Mouse (Mus musculus) monocyte, adult 5-6 weeks (primary cell): Measurements from ENCODE around the gene Tril. TPM values are rescaled to one million over a fixed set of nuclear protein-coding genes. Genes with fewer than 3 reads are reported as not detected.

Experiments
- ATAC-seq: fragments of 153-309, 156-312 bp; replicated peaks from 2 replicates; pipeline ENCODE4 v1.8.0; 2017; ENCODE audit warnings: mild to moderate bottlenecking; ENCODE audit not compliant: low TSS enrichment, insufficient number of reproducible peaks, severe bottlenecking, poor library complexity, low FRiP score
- total RNA-seq: library from RNA; stranded (forward); fragments of 200-1000, 200-491, 200-594 nt; gene quantifications from 3 replicates; pipeline ENCODE4 v1.2.3, GENCODE M21; 2017

Tril gene
- total RNA-seq, 1 experiment from 2014 or later, result not detected

GRCm38 (mm10) chr6:53808801-53809200 is 11.8 kb downstream of the Tril start:
- ATAC-seq, result no peak

- ATAC-seq, result no peak
Measured at GRCm38 (mm10) chr6:53807185-53807584, 13.4 kb downstream of the Tril start.

GRCm38 (mm10) chr6:53806591-53807023 is 14.0 kb downstream of the Tril start:
- ATAC-seq, result no peak

DNA sequence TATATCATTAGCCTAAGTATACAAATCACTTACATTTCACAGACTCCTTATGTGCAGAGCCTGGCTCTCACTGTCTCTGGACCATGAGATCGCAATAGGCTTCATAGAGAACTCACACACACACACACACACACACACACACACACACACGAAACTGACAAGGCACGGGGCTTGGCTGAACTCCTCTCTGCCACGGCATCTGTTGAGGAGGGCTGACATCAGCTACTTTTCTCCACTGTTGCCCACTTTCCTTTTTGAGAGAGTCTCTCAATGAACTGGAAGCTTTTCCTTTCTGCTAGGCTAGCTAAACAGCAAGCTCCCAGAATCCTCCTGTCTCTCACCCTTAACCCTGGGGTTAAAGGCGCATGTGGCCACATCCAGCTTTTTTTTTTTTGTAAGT is 14.6 kb downstream of the Tril start:
- ATAC-seq, result no peak

GRCm38 (mm10) chr6:53804145-53804544 is 16.5 kb downstream of the Tril start:
- ATAC-seq, result no peak

DNA sequence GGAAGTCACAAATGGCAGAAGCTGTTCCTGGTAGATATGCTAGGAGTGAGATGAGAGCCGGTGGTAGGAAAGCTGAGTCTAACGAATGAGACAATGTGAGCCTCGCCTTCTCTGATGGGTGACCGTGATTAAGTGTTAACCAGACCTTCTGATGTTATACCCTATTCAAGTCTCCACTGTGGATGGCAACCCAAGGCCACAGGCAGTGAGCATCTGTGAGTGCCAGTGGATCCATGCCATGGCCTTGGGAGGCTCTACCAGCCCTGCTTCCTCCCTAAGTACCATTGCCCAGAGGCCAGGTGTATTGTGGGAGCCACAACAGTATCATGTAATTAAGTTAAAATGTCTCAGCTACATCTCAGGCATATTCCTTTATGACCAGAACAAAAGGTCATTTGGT is 17.1 kb downstream of the Tril start:
- no peak for ATAC-seq

GRCm38 (mm10) chr6:53801893-53802286 is 18.7 kb downstream of the Tril start:
- no peak for ATAC-seq

DNA sequence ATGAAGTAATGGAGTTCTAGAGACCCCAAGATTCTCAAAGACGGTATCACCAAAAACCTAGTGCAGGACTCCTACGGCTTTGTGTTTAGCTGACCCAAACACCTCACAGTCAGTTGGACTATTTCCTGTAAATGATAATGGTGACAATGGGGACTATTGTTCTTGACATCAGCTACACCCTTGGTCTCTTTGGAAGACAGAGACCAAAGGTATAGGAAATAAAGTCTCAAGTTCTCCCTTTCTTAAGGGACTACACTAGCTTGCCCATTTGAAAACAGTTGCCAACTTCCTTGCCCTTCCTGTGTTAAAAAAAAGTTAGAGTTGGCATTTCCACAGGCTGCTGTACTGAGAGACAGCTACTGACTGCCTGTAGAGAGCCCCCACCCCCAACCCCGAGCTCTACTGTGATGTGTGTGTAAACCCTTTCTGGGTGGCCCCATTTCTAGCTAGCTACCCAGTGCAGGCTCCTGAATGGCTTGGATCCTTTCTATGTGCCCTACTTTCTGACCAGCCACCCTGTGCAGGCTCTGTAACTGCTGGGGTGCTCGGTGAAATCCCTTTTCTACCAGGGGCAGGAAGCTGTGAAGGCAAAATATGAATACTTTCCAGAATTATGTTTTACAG is 19.2 kb downstream of the Tril start:
- no peak for ATAC-seq

DNA sequence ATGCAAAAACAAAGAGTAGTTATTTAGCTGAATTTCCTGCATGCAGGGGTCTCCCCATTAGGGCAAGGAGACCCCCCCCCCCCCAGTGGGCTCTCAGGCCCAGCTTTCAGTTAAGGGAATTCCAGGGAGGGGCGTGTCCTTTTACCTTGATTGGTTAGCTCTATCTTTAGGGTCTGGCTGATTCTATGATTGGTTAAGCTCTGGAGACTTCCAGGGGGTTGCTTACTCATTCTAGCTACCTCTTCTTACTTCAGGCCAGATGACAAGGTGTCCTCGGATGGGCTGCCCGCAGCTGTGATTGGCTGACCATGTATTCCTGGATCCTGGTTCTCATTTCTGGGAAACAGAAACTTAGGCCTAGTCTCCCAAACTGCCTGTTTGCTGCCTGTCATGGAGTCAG is 21.8 kb downstream of the Tril start:
- ATAC-seq, result no peak

DNA sequence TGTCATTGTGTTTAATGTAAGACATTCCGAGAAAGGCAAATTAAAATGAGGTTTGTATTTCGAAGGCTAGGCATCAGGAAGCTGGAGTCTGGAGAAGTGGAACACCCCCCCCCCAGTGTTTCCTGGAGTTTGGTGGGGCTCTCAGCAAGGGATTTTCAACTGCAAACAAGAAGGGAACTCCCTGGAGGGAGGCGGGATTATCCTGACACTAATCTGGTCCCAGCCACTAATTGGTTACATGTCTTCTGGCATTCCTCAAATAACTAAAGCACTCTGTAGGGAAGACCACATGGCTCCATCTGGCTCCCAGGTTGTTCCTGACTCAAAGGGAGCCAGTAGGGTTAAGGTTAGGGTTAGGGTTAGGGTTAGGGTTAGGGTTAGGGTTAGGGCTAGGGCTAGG is 23.8 kb downstream of the Tril start:
- no peak for ATAC-seq

DNA sequence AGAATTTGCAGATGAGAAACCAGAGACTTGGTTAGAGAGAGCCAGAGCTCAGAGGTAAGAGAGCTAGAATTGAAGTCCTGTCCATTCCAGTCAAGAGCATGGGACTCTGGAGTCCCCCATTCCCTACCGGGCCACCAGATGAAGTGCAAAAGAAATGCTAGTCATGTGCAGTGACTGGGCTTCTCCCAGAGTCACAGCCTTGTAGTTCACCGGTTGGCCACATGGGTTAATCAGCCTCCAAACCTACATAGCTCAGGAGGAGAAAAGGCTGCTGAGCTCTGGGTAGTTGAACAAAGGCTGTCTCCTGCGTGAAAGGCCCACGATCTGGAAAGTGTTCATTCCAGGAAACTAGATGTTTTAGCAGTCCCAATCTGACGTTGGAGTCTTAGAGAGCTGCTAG is 24.8 kb downstream of the Tril start:
- no peak for ATAC-seq

DNA sequence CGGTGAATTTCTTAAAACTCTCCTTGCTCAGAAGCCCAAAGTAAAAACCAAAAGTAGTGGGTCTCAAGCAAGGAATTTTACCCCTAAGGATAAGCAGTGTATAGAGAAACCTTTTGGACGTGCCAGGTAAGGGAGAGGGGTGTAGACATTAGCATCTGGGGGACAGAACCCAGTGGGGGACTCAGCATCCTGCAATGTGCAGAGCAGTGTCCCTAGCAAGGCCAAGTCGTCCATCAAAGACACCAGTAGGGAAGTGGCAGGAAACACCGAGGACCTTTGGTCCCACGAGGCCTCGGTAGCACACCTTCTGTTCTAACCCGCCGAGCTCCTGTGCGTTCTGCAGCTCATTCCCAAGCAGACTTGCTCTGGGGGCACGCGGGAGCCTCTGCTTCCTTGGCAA is 25.6 kb downstream of the Tril start:
- no peak for ATAC-seq

DNA sequence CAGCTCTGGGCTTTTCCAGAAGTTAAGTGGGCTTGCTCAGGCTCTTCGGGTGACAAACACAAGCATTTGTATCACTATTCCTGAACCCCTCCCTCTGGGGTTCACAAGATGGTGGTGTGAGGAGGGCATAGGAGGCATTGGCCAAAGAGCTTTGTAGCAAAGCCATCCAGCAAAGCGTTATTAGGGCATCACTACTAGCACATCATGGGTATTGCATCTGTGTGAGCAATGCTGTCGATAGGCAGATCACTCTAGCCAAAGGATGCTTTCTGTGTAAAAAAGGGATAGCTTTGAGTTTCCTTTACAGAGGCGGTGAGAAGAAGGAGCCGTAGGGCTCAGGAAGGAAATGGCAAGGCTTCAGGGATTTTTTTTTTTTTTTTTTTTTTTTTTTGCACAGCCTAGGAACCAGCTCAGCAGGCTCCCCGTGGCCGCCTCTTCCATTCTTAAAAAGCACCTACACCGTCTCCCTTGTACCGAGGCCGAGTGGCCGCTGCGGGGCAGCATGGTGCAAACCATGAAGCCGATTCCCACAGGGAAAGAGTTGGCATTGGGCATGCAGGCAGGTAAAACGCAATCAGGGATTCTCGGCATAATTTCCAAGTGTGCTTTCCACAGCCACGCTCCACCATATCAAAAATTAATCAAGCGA is 26.2 kb downstream of the Tril start:
- ATAC-seq, result no peak

DNA sequence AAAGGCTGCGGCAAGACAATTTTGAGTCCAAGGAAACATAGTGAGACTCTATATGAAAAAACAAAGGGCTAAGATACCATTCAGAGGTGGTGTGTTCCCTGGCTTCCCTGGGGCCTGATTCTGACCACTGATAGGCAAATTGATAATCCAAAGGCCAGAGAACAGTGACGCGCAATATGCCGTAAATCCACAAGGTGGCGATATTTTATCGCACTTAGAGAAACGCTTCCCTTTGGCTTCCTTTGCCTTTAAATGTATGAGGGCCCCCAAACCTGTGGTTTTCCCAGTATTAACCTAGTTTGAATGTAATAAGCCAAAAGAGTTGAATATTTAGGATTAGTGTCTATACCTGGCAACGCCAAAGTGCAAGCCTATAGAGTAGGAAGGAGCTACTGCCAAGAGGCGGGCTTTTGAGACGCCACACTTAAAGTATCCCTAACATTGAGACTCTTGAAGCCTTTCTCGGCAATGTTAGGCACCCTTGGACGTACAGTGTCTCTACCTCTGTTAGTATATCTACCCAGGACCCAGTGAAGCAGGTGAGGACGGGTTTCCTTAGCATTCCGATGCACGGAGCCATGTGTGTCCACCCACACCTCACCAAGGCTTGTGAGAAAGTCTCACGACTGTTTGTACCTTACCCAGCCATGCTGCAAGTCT is 37.6 kb downstream of the Tril start:
- ATAC-seq, result no peak

DNA sequence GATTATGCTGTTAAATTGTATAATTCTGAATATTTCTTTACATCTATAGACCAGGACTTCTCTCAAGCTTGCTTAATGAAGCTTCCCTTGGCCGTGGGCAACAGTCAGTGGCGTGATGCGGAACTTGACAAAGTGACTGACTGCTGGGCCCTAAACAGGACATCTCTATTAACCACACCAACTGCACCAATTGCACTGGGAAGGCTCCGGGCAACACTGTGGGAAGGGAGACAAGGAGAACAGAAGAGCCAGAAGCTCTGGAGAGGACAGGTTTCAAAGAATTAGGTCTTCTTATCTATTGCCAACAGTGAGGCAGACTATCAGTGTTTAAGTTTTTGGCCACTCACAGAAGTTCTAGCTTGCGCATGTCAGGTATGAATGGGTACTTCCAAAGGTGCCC is 38.4 kb downstream of the Tril start:
- no peak for ATAC-seq

DNA sequence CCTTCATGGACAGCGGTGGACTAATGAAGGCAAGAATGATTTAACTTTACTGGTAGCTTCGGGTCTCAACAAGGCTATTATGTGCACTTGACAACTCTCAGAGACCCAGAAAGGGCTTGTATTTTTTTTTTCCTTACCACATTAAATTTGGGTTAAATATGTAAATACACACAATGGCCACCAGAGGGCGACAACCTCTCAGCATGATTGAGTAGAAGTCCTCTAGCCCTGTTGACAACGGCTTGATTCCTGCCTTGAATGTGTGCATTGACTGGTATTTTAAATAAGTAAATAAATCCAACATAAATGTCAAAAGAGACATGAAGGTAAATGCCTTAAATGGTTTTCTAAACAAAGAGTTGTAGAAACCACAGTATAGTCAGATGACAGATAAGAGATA is 39.5 kb downstream of the Tril start:
- ATAC-seq, result no peak

- no peak for ATAC-seq
Measured at GRCm38 (mm10) chr6:53780008-53780407, 40.6 kb downstream of the Tril start.

GRCm38 (mm10) chr6:53779526-53779925 is 41.1 kb downstream of the Tril start:
- ATAC-seq, result no peak

GRCm38 (mm10) chr6:53778424-53778955 is 42.1 kb downstream of the Tril start:
- no peak for ATAC-seq

DNA sequence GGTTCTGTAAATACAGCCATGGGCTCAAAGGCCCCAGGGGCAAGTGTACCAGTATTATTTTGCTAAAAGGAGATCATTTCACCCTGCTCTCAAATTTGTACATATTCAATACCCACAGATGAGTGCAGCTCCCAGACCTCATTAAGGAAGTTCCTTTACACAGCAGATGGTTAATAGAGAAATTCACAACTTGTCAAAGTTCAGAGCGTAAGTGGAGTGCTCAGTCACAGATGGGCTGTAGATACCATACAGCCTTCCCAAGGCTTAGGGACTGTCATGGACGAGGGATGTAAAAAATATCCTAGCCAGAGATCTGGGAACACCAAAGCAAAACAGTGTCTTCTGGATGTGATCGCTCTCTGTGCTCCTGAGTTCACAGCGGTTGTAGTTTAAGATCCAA is 52.4 kb downstream of the Tril start:
- ATAC-seq, result no peak
